Mouse (Mus musculus) liver, embryonic 16.5 days (tissue): ENCODE measurements around the gene Hist1h3d. TPM values are rescaled to one million over a fixed set of nuclear protein-coding genes. Genes with fewer than 3 reads are reported as not detected.
"Not testable (repeated sequence)": the region's sequence is repeated elsewhere in the genome, so short reads cannot be mapped to it uniquely, and the experiment has no call there.

Experiments used
- ATAC-seq: fragments of 200-750 bp; cut with Nextera tagmentation; 2 replicates; pipeline ENCODE4 v1.8.0; 2017; ENCODE audit warnings: low read depth, mild to moderate bottlenecking, moderate number of reproducible peaks, moderate library complexity
- H3K27ac ChIP-seq: fragments of 300-500 bp; sonication (generic); 2 replicates; pipeline ENCODE4 v1.5.1; 2014; ENCODE audit warnings: mild to moderate bottlenecking, low read length
- H3K27me3 ChIP-seq: fragments of 300-500 bp; sonication (generic); 2 replicates; pipeline ENCODE4 v1.6.1; 2014; ENCODE audit warnings: low read depth, low read length, mixed read lengths; ENCODE audit not compliant: control insufficient read depth, insufficient read depth
- H3K36me3 ChIP-seq: fragments of 300-500 bp; sonication (generic); 2 replicates; pipeline ENCODE4 v1.6.1; 2014; ENCODE audit warnings: mild to moderate bottlenecking; ENCODE audit not compliant: control insufficient read depth, insufficient read depth
- H3K4me1 ChIP-seq: fragments of 300-500 bp; sonication (generic); 2 replicates; pipeline ENCODE4 v1.6.1; 2014; ENCODE audit warnings: low read depth, low read length, mixed read lengths; ENCODE audit not compliant: control insufficient read depth
- H3K4me2 ChIP-seq: fragments of 300-500 bp; sonication (generic); 2 replicates; pipeline ENCODE4 v1.6.1; 2014; ENCODE audit warnings: low read depth, low read length, mixed read lengths
- H3K4me3 ChIP-seq: fragments of 300-500 bp; sonication (generic); 2 replicates; pipeline ENCODE4 v1.5.1; 2014; ENCODE audit warnings: low read depth, mild to moderate bottlenecking, low read length
- H3K9ac ChIP-seq: fragments of 300-500 bp; sonication (generic); 2 replicates; pipeline ENCODE4 v1.6.1; 2014; ENCODE audit warnings: low read depth, low read length
- H3K9me3 ChIP-seq: fragments of 300-500 bp; sonication (generic); replicated peaks from 2 replicates; pipeline ENCODE4 v1.6.1; 2016; ENCODE audit warnings: low read length; ENCODE audit not compliant: control insufficient read depth
- WGBS: fragments of 180-500 bp; shearing (Covaris S2); extraction: QIAGEN DNeasy Blood & Tissue Kit; methylation state at CpG from one replicate; pipeline ENCODE4 v1.1.7; 2014; ENCODE audit not compliant: insufficient replicate concordance; 5-methylcytosine and 5-hydroxymethylcytosine counted together
- polyA plus RNA-seq: library from polyadenylated mRNA; unstranded; fragments of >200 nt; fragmentation: Nextera tagmentation; extraction: Ambion mirVana; gene quantifications from 2 replicates; pipeline ENCODE4 v1.2.1, GENCODE M21; 2015

Gene Hist1h3d
- polyA plus RNA-seq, 1 experiment from 2014 or later = 7.7 TPM

GRCm38 (mm10) chr13:23539821-23540220, 35.7 kb upstream of the Hist1h3d start:
- H3K27me3 ChIP-seq, H3K4me2 ChIP-seq, H3K9ac ChIP-seq, ATAC-seq, H3K4me3 ChIP-seq, H3K9me3 ChIP-seq, H3K36me3 ChIP-seq, H3K27ac ChIP-seq: not testable (repeated sequence)
- H3K4me1 ChIP-seq = peaks cover 20% of the 10 kb centered on the region
- WGBS = 80% methylated on average over 1 of the region's 1 CpGs

- H3K4me2 ChIP-seq = peak overlapping the region; percentile 53
- H3K4me3 ChIP-seq = peak overlapping the region; percentile 33
- peaks cover 19% of the 10 kb centered on the region for H3K4me1 ChIP-seq
- no peaks in the 10 kb centered on the region for H3K36me3 ChIP-seq
- H3K27me3 ChIP-seq = no peaks in the 10 kb centered on the region
- peak overlapping the region; percentile 41; the same call in 1 of the 2 replicates for H3K9ac ChIP-seq
- no peak for ATAC-seq
- no peaks in the 10 kb centered on the region for H3K9me3 ChIP-seq
- H3K27ac ChIP-seq = no peak overlapping the region
- WGBS = 59% methylated on average over 3 of the region's 3 CpGs
These were observed 34.1 kb upstream of the Hist1h3d start for GRCm38 (mm10) chr13:23541497-23541896.

GRCm38 (mm10) chr13:23542225-23542980, 33.2 kb upstream of the Hist1h3d start:
- ATAC-seq, H3K27me3 ChIP-seq, H3K36me3 ChIP-seq, H3K9me3 ChIP-seq: not testable (repeated sequence)
- Histone ChIP-seq H3K4me3 (peak overlapping the region; percentile 67), H3K4me1 (peaks cover 12% of the 10 kb centered on the region), H3K4me2 (peak overlapping the region; percentile 58), H3K9ac (peak overlapping the region; percentile 81), H3K27ac (peak overlapping the region; percentile 96)
- WGBS = 7% methylated on average over 3 of the region's 3 CpGs

- ATAC-seq = peak; percentile 88
- H3K9ac ChIP-seq = peak within 1 kb of the TSS; percentile 81
- not testable (repeated sequence) for H3K27me3 ChIP-seq, H3K4me1 ChIP-seq, H3K9me3 ChIP-seq, H3K36me3 ChIP-seq
- peak within 1 kb of the TSS; percentile 92 for H3K4me2 ChIP-seq
- peak within 1 kb of the TSS; percentile 67 for H3K4me3 ChIP-seq
- H3K27ac ChIP-seq = peak within 1 kb of the TSS; percentile 99
- WGBS = 0% methylated on average over 34 of the region's 42 CpGs
These were observed 32.5 kb upstream of the Hist1h3d start, which contains the start of gene Hist1h2bh for GRCm38 (mm10) chr13:23542999-23543607. Gene Hist1h2bh, minus strand, starts transcription at chr13:23543392.

- Histone ChIP-seq H3K4me1 (peaks cover 7% of the 10 kb centered on the region), H3K9me3 (no peaks in the 10 kb centered on the region), H3K4me3 (peak within 1 kb of the TSS; percentile 67), H3K36me3 (no peaks in the 10 kb centered on the region), H3K9ac (peak within 1 kb of the TSS; percentile 81), H3K27ac (peak within 1 kb of the TSS; percentile 99), H3K4me2 (peak within 1 kb of the TSS; percentile 92), H3K27me3 (no peaks in the 10 kb centered on the region)
- 0% methylated on average over 23 of the region's 45 CpGs for WGBS
- ATAC-seq = peak; percentile 78
These were observed 31.4 kb upstream of the Hist1h3d start, which contains the start of gene Hist1h3f for GRCm38 (mm10) chr13:23543965-23544786. Gene Hist1h3f, plus strand, starts transcription at chr13:23544052.

GRCm38 (mm10) chr13:23544787-23545120, 30.8 kb upstream of the Hist1h3d start:
- not testable (repeated sequence) for H3K36me3 ChIP-seq, H3K9me3 ChIP-seq, H3K4me1 ChIP-seq, H3K27me3 ChIP-seq
- ATAC-seq = peak; percentile 2; the same call in 1 of the 2 replicates
- peak overlapping the region; percentile 60 for H3K4me3 ChIP-seq
- peak overlapping the region; percentile 47 for H3K9ac ChIP-seq
- H3K4me2 ChIP-seq = peak overlapping the region; percentile 44
- peak overlapping the region; percentile 99 for H3K27ac ChIP-seq
- 0% methylated on average over 14 of the region's 14 CpGs for WGBS

- H3K36me3 ChIP-seq = no peaks in the 10 kb centered on the region
- no peak for ATAC-seq
- H3K4me1 ChIP-seq = peaks cover 5% of the 10 kb centered on the region; the same call in 1 of the 2 replicates
- no peaks in the 10 kb centered on the region for H3K27me3 ChIP-seq
- no peak overlapping the region for H3K4me2 ChIP-seq
- H3K4me3 ChIP-seq = 0 out of 2 replicates have a peak overlapping the region, but pooled peaks have one; percentile 7
- WGBS = 71% methylated on average over 5 of the region's 5 CpGs
- H3K27ac ChIP-seq = peak overlapping the region; percentile 20; the same call in 1 of the 2 replicates
- H3K9ac ChIP-seq = no peak overlapping the region
- H3K9me3 ChIP-seq = no peaks in the 10 kb centered on the region
These were observed 28.9 kb upstream of the Hist1h3d start for GRCm38 (mm10) chr13:23546694-23547093.

GRCm38 (mm10) chr13:23550761-23551145, 24.8 kb upstream of the Hist1h3d start:
- H3K4me1 ChIP-seq = peaks cover 22% of the 10 kb centered on the region
- WGBS = 3% methylated on average over 3 of the region's 3 CpGs
- H3K9me3 ChIP-seq = no peaks in the 10 kb centered on the region
- peak overlapping the region; percentile 56 for H3K4me2 ChIP-seq
- peak; percentile 0; the same call in 1 of the 2 replicates for ATAC-seq
- H3K36me3 ChIP-seq = no peaks in the 10 kb centered on the region
- H3K27ac ChIP-seq = peak overlapping the region; percentile 96
- H3K27me3 ChIP-seq = no peaks in the 10 kb centered on the region
- H3K9ac ChIP-seq = peak overlapping the region; percentile 63
- peak overlapping the region; percentile 62 for H3K4me3 ChIP-seq
